Mouse (Mus musculus): ENCODE measurements around the gene Ccdc181. TPM values are rescaled to one million over a fixed set of nuclear protein-coding genes. Genes with fewer than 3 reads are reported as not detected.

Ccdc181 gene
- polyA plus RNA-seq, 1 experiment from 2014 or later = 9.7 TPM

- Histone ChIP-seq H3K9ac (no peak overlapping the region), H3K4me2 (no peak overlapping the region), H3K27ac (ENCODE audit: poor library complexity, severe bottlenecking) (no peak overlapping the region), H3K4me3 (no peak overlapping the region), H3K27me3 (replicated peaks) (no peaks in the 10 kb centered on the region), H3K9me3 (replicated peaks) (no peaks in the 10 kb centered on the region), H3K36me3 (peaks cover 13% of the 10 kb centered on the region), H3K4me1 (replicated peaks) (peaks cover 7% of the 10 kb centered on the region)
- ATAC-seq (ENCODE audit: insufficient number of reproducible peaks, low FRiP score) = no peak
- WGBS = 81% methylated on average over 4 of the region's 4 CpGs
These were observed 60.5 kb downstream of the Ccdc181 start for GRCm38 (mm10) chr1:164335846-164336245.

Other genes with a start within 250 kb of the Ccdc181 start
- 0.37 and 0.46 TPM in 2 replicates for gene Sele, start 227.4 kb upstream of the Ccdc181 start, polyA plus RNA-seq (2016; fragmentation: Nextera tagmentation; extraction: Ambion mirVana)
- not detected in 2 replicates for gene Sell, start 213.6 kb upstream of the Ccdc181 start, polyA plus RNA-seq (2016; fragmentation: Nextera tagmentation; extraction: Ambion mirVana)
- gene Selp, start 160.3 kb upstream of the Ccdc181 start, polyA plus RNA-seq (2016; fragmentation: Nextera tagmentation; extraction: Ambion mirVana) = 0.06 TPM in 1 of 2 replicates, not detected in the other
- 0.55 and 0.87 TPM in 2 replicates for gene F5, start 123.7 kb upstream of the Ccdc181 start, polyA plus RNA-seq (2016; fragmentation: Nextera tagmentation; extraction: Ambion mirVana)
- gene Slc19a2, start 26.5 kb upstream of the Ccdc181 start, polyA plus RNA-seq (2016; fragmentation: Nextera tagmentation; extraction: Ambion mirVana) = 10.9 and 11.0 TPM in 2 replicates
- gene Nme7, start 28.5 kb downstream of the Ccdc181 start, polyA plus RNA-seq (2016; fragmentation: Nextera tagmentation; extraction: Ambion mirVana) = 17.6 and 17.7 TPM in 2 replicates
- 28.0 and 29.9 TPM in 2 replicates for gene Blzf1, start 31.9 kb downstream of the Ccdc181 start, polyA plus RNA-seq (2016; fragmentation: Nextera tagmentation; extraction: Ambion mirVana)
- gene Atp1b1, start 182.8 kb downstream of the Ccdc181 start, polyA plus RNA-seq (2016; fragmentation: Nextera tagmentation; extraction: Ambion mirVana) = 413 and 416 TPM in 2 replicates

Data from heart, embryonic 12.5 days (tissue).